Mouse (Mus musculus): ENCODE data around the gene Tppp2. TPM values are rescaled to one million over a fixed set of nuclear protein-coding genes. Genes with fewer than 3 reads are reported as not detected.

Gene Tppp2
- polyA plus RNA-seq, 1 experiment from 2014 or later, result not detected

DNA sequence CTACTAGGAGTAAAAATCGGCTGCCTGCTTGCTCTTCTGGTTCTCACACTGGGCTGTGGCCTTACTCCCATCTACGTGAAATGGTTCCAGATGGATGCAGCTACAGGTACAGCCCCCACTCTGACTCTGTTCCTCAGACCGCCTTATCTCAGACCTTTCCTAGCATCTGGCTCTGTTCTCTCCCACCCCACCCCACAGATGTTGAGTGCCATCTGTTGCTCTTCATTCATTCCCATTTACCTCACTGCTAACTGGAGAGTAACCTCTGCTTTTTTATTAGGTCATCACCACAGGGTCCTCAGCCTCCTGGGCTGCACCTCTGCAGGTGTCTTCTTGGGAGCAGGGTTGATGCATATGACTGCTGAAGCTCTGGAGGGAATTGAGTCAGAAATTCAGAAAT lies 24.4 kb upstream of the Tppp2 start:
- Histone ChIP-seq H3K9ac (no peak overlapping the region), H3K36me3 (peaks cover 38% of the 10 kb centered on the region), H3K27me3 (no peaks in the 10 kb centered on the region), H3K27ac (no peak overlapping the region), H3K4me3 (no peak overlapping the region), H3K4me2 (replicated peaks) (no peak overlapping the region), H3K9me3 (no peaks in the 10 kb centered on the region), H3K4me1 (no peaks in the 10 kb centered on the region)
- 50% methylated on average over 3 of the region's 3 CpGs for WGBS
- no peak for ATAC-seq (ENCODE audit: low FRiP score, low read depth)

DNA sequence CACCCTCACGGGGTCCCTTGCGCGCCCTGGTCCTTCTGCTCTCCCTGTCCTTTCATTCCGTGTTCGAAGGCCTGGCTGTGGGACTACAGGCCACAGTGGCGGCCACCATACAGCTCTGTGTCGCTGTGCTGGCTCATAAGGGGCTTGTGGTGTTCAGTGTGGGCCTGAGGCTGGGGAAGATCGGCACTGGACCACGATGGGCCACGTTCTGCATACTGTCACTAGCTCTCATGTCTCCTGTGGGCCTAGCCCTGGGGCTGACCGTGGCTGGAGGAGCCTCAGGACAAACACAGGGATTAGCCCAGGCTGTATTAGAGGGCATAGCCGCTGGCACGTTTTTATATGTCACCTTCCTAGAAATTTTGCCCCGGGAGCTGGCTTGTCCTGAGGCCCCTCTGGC lies 23.2 kb upstream of the Tppp2 start:
- H3K9ac ChIP-seq, result no peak overlapping the region
- 78% methylated on average over 14 of the region's 14 CpGs for WGBS
- no peak overlapping the region for H3K4me2 ChIP-seq (replicated peaks)

DNA sequence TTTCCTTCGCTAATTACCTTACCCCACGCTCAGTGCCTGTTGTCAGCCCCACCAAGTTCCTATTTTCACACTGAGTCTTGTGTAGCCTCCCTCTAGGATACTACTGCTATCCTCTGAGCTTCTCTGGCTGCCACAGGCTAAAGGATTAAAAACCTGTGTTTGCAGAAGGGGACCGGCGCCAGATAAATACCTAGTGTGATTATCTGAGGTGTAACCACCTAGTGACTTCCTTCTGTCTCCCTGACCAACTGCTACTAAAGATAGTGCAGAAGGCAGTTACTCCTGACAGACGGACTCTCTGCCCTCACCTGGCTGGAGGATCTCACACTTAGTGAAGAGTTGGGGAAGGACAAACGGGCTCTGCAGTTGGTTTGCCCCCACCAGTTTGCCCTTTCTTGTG lies 22.2 kb upstream of the Tppp2 start:
- Histone ChIP-seq H3K9ac (no peak overlapping the region), H3K4me2 (replicated peaks) (no peak overlapping the region), H3K27me3 (no peaks in the 10 kb centered on the region), H3K9me3 (no peaks in the 10 kb centered on the region), H3K36me3 (peaks cover 15% of the 10 kb centered on the region), H3K4me3 (no peak overlapping the region), H3K27ac (no peak overlapping the region), H3K4me1 (no peaks in the 10 kb centered on the region)
- ATAC-seq (ENCODE audit: low FRiP score, low read depth), result no peak
- WGBS, result 80% methylated on average over 6 of the region's 6 CpGs

More for the DNA sequence above, 23.2 kb upstream of the Tppp2 start:
- no peaks in the 10 kb centered on the region for H3K4me1 ChIP-seq
- no peaks in the 10 kb centered on the region for H3K27me3 ChIP-seq
- no peak for ATAC-seq (ENCODE audit: low FRiP score, low read depth)
- H3K27ac ChIP-seq, result no peak overlapping the region
- H3K36me3 ChIP-seq, result peaks cover 25% of the 10 kb centered on the region
- no peaks in the 10 kb centered on the region for H3K9me3 ChIP-seq
- no peak overlapping the region for H3K4me3 ChIP-seq

DNA sequence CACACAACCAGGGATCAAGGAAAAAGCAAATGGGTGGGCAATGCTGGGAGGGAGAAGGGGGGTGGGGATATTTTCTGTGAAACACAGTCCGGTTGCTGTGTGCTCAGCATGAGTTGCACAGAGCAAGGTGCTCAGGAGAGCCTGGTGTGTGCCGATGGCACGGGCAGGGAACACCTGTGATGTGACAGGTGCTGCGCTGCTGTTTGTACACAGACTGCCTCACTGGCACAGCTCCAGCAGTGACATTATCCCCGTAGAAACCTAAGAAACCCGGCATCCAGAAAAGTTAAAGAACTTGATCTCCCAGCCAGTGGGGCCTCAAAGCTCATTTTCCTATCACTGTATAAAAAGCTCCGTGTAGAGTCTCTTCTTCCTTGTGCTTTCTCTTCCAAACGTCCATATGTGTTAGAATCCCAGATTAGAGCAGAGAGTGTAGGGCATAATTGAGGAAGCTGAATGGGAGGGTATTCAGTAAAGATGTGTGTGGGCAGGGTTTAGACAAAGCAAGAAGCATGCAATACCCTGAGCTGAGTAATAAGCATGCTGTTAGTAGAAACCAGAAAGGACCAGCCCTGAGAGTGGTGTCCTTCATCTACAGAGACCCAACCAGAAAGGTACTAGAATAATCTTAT lies 21.6 kb upstream of the Tppp2 start:
- WGBS, result 74% methylated on average over 8 of the region's 8 CpGs
- H3K27me3 ChIP-seq, result no peaks in the 10 kb centered on the region

DNA sequence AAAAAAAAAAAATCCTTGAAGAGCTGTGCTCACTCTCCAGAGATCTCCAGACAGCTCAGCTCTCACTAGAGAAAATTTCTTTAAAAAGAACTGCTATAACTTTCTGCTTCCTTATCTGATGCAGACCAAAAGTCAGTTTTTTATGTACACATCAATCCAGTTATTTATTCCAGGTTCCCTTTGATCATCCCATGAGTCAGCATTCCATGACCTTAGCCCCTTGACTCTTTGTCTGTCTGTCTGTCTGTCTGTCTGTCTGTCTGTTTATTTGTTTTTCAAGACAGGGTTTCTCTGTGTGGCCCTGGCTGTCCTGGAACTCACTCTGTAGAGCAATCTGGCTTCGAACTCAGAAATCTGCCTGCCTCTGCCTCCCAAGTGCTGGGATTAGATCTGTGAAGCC lies 18.9 kb upstream of the Tppp2 start:
- ATAC-seq (ENCODE audit: low FRiP score, low read depth), result no peak
- H3K36me3 ChIP-seq, result no peaks in the 10 kb centered on the region
- no peaks in the 10 kb centered on the region for H3K27me3 ChIP-seq
- no peak overlapping the region for H3K27ac ChIP-seq
- WGBS, result 89% methylated on average over 1 of the region's 1 CpGs
- H3K4me2 ChIP-seq (replicated peaks), result no peak overlapping the region
- peaks cover 3% of the 10 kb centered on the region; the same call in 1 of the 2 replicates for H3K4me1 ChIP-seq
- H3K9ac ChIP-seq, result no peak overlapping the region
- H3K9me3 ChIP-seq, result no peaks in the 10 kb centered on the region
- no peak overlapping the region for H3K4me3 ChIP-seq

More for the DNA sequence above, 21.6 kb upstream of the Tppp2 start:
- Histone ChIP-seq H3K36me3 (peaks cover 9% of the 10 kb centered on the region), H3K4me3 (no peak overlapping the region), H3K9ac (no peak overlapping the region), H3K4me2 (replicated peaks) (no peak overlapping the region), H3K27ac (no peak overlapping the region), H3K4me1 (no peaks in the 10 kb centered on the region), H3K9me3 (no peaks in the 10 kb centered on the region)
- no peak for ATAC-seq (ENCODE audit: low FRiP score, low read depth)

DNA sequence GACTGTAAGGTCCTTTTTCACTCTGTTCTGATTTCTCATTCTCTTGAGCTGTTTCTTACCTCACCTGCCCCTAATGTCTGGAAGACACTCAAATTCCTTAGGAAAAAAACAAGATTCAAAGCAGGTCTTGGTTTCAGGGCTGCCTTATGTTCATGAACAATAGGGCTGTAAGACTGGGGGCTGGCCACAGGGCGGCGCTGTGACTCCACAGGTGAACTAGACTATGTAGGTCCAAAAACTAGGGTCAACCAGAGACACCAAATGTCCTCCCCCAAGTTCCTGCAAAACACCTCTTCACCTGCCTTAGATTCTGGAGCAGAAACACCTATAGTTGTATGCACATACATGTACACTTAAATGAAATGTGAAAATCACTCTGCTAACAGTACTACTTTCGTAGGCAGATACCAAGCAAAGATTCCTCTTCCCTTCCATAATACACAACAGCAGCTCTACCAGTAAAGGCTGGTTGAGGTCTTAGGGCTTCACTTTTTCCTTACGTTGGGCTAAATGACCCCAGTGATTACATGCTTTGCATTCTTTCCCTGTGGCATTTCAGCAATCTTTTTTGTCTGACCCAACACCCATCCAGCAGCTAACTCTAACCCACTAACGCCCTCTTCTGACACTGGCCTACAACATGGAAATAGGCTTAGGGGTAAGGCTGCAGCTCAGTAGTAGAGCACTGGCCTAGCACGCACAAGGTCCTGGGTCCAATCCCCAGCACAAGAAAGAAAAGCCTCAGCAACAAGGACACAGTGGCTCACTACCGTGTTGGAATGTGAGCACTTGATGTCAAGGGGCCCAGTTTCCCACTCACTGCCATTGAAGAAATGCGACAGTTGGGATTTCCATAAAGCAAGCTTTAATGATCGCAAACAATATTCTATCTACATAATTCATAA lies 15.2 kb upstream of the Tppp2 start:
- H3K27me3 ChIP-seq, result no peaks in the 10 kb centered on the region
- no peaks in the 10 kb centered on the region for H3K9me3 ChIP-seq
- no peak overlapping the region for H3K9ac ChIP-seq
- no peak overlapping the region for H3K4me2 ChIP-seq (replicated peaks)
- 60% methylated on average over 9 of the region's 9 CpGs for WGBS
- ATAC-seq (ENCODE audit: low FRiP score, low read depth), result peak; percentile 73; the same call in 1 of the 2 replicates
- H3K27ac ChIP-seq, result no peak overlapping the region
- H3K4me3 ChIP-seq, result no peak overlapping the region
- H3K36me3 ChIP-seq, result peaks cover 9% of the 10 kb centered on the region; the same call in 1 of the 2 replicates
- peaks cover 3% of the 10 kb centered on the region; the same call in 1 of the 2 replicates for H3K4me1 ChIP-seq

DNA sequence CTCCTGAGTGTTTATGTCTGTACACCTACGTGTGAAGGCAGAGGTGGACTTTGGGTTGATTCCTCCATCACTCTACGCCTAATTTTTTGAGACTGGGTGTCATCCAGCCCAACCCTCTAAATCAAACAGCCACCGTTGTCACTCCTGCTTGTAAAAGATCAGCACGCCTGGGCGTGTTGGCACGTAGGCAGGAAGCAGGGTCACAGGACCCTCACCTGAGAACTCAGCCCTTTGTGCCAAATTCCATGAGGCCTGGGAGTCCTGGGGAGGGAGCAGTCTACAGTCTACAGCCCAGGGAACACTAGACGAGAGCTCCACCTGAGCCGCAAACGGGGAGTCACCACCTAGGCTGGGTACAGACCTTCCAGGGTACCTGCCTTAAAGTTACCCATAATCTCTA lies 14.4 kb upstream of the Tppp2 start:
- Histone ChIP-seq H3K27ac (no peak overlapping the region), H3K9me3 (no peaks in the 10 kb centered on the region), H3K36me3 (peaks cover 14% of the 10 kb centered on the region; the same call in 1 of the 2 replicates), H3K9ac (no peak overlapping the region), H3K4me2 (replicated peaks) (no peak overlapping the region), H3K27me3 (no peaks in the 10 kb centered on the region), H3K4me3 (no peak overlapping the region), H3K4me1 (peaks cover 3% of the 10 kb centered on the region; the same call in 1 of the 2 replicates)
- 77% methylated on average over 9 of the region's 9 CpGs for WGBS
- no peak for ATAC-seq (ENCODE audit: low FRiP score, low read depth)

DNA sequence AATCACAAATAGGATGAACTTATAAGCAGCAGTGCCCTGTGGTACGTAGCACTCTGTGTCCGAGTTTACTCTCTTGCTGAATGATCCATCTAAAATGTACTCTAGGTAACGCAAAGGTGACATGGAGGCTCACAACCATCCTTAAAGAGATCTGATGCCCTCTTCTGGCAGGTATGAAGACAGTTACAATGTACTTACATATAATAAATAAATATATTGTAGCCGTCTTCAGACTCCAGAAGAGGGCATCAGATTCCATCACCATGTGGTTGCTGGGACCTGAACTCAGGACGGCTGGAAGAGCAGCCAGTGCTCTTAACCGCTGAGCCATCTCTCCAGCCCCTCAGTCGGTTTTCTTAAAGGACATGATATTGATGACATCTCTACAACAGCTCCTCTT lies 13.5 kb upstream of the Tppp2 start:
- H3K4me2 ChIP-seq (replicated peaks), result no peak overlapping the region
- WGBS, result 69% methylated on average over 7 of the region's 7 CpGs
- H3K27ac ChIP-seq, result no peak overlapping the region
- peaks cover 22% of the 10 kb centered on the region for H3K36me3 ChIP-seq
- H3K27me3 ChIP-seq, result no peaks in the 10 kb centered on the region
- no peak overlapping the region for H3K9ac ChIP-seq
- H3K9me3 ChIP-seq, result no peaks in the 10 kb centered on the region
- no peak overlapping the region for H3K4me3 ChIP-seq
- peaks cover 3% of the 10 kb centered on the region; the same call in 1 of the 2 replicates for H3K4me1 ChIP-seq
- no peak for ATAC-seq (ENCODE audit: low FRiP score, low read depth)

DNA sequence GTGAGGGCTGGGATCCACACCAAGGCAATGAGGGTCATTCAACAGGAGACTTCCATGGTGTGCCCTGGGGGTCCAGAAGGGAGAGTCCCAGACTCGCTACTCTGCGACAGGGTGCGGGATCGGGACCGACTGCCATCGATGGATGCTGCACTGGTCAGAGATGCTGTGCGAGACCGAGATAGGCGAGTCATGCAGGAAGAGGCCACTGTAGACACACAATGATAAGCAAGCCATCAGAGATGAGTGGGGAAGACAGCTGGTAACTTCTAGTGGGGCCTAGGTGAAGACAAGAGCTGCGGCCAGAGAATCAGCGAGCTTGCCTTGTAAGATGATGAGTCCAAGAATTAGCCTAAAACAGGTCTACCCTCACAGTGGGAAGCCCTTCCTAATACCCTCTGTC lies 12.1 kb upstream of the Tppp2 start:
- no peak overlapping the region for H3K4me2 ChIP-seq (replicated peaks)
- 92% methylated on average over 11 of the region's 11 CpGs for WGBS
- no peak overlapping the region for H3K4me3 ChIP-seq
- H3K27me3 ChIP-seq, result no peaks in the 10 kb centered on the region
- H3K27ac ChIP-seq, result no peak overlapping the region
- H3K9ac ChIP-seq, result no peak overlapping the region
- peaks cover 3% of the 10 kb centered on the region; the same call in 1 of the 2 replicates for H3K4me1 ChIP-seq
- no peaks in the 10 kb centered on the region for H3K9me3 ChIP-seq
- peaks cover 29% of the 10 kb centered on the region for H3K36me3 ChIP-seq
- no peak for ATAC-seq (ENCODE audit: low FRiP score, low read depth)

DNA sequence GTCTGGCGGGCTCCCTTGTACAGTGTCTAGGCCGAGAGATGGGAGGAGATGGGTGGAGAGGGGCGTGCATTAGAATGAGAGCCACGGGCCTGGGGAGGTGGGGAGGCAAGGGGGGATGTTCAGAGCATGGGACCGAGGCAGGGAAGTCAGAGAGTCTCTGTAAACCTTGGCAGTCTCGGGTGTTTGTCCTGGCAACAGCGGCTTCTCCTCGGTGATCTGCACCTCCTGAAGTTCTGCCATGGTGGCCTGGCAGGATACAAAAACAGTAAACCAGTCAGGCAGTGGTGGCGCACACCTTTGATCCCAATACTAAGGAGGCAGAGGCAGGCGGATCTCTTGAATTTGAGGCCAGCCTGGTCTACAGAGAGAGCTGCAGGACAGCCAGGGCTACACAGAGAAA lies 6.9 kb upstream of the Tppp2 start:
- Histone ChIP-seq H3K9ac (no peak overlapping the region), H3K4me3 (no peak overlapping the region), H3K9me3 (no peaks in the 10 kb centered on the region), H3K36me3 (peaks cover 20% of the 10 kb centered on the region), H3K4me2 (replicated peaks) (peak overlapping the region; percentile 97), H3K4me1 (peaks cover 30% of the 10 kb centered on the region), H3K27me3 (peaks cover 5% of the 10 kb centered on the region; the same call in 1 of the 2 replicates), H3K27ac (no peak overlapping the region)
- WGBS, result 89% methylated on average over 10 of the region's 10 CpGs
- ATAC-seq (ENCODE audit: low FRiP score, low read depth), result no peak

DNA sequence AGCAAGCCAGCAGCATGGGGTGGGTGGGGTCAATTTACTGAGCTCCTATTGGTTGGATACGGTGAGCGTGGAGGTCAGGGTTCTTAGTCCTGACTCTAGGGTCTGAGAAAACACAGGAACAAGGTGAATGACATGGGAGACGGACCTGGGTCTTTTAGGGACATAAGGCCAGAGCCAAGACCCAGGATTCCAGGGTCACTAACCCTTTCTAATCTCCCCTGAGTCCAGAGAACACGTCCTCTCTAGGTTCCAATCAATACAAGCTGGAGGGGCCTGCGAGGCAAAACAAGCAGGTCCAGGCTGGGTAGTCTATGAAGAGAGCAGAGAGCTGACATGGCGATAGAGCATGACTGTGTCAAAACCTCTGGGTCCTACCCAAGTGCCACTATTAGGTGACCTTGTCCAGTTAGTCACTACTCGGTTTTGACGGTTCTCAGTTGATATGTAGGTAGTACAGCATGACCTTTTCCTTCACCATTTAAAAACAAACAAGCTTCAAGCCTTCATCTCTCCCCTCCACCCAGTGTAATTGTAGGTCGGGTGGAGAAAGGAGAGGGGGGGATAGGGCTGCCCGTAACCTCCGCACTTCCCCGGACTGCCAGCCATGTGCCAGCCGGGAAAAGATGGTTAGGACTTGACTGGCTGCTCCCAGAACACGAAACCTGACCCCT lies 5.7 kb upstream of the Tppp2 start:
- Histone ChIP-seq H3K27ac (peak overlapping the region; percentile 91; the same call in 1 of the 2 replicates), H3K36me3 (peaks cover 20% of the 10 kb centered on the region), H3K9ac (peak overlapping the region; percentile 69), H3K9me3 (no peaks in the 10 kb centered on the region), H3K4me2 (replicated peaks) (peak overlapping the region; percentile 97), H3K4me3 (peak overlapping the region; percentile 61), H3K27me3 (peaks cover 5% of the 10 kb centered on the region; the same call in 1 of the 2 replicates), H3K4me1 (peaks cover 33% of the 10 kb centered on the region)
- ATAC-seq (ENCODE audit: low FRiP score, low read depth), result 0 out of 2 replicates have a peak, but pooled peaks have one; percentile 7
- 9% methylated on average over 14 of the region's 14 CpGs for whole genome bisulfite sequencing

All from limb, embryonic 13.5 days (tissue).